Mouse (Mus musculus) WW6 (cell line): Measurements from ENCODE around the gene Olfr807.

Experiments used
- DNase-seq: peaks from one replicate; pipeline ENCODE4 v3.0.0-alpha.2; 2013; ENCODE audit warnings: low read depth, low spot score

The Olfr807 gene

GRCm38 (mm10) chr10:129757693-129758092 is at the start of gene Olfr807:
Olfr807 (minus strand) TSS chr10:129757793.
- no peak for DNase-seq

DNA sequence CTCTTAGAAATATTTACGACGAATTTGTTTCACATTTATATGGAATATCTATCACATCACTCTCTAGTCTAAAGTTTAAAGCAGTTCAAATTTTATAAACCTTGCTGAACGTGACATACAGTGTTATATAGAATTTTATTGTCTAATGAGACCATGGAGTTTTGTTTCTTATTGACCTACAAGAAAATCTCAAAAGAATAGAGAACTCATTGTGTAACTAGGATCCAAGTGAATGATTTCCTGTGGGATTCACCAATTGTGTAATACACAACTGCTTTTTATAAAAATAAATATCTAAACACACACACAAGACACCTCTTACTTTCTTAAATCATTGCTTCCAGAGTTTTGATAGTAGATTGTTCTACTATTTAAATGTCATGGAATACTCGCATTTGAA is 46.7 kb upstream of the Olfr807 start, which contains the start of gene Olfr811:
Gene Olfr811 (minus strand): TSS at position 101 of the 400 bp plus-strand sequence.
- no peak for DNase-seq

DNA sequence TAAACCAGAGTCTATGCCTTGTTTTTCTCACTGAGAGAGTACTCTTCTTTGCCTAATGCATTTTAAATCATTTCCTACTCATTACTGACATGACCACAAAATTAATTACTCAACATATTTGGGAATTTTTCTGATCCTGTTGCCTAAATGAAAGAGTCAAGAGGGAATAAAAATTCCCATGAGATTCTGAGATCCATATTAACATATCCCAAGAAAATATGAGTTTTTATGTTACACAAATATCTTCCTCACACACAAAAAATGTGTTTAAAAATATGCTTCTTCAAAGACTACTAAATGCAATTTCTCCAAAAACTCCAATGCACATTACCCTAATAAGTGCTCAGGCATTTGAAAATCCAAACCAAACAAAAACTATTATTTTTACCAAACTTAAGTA is 37.2 kb upstream of the Olfr807 start, which contains the start of gene Olfr810:
Gene Olfr810 (minus strand): TSS at position 101 of the 400 bp plus-strand sequence.
- no peak for DNase-seq

- no peak for DNase-seq
Observed at GRCm38 (mm10) chr10:129778123-129778522, 20.5 kb upstream of the Olfr807 start.

GRCm38 (mm10) chr10:129774338-129774737 is 16.7 kb upstream of the Olfr807 start, which contains the start of gene Olfr809:
Olfr809 (plus strand) TSS chr10:129774638.
- DNase-seq = no peak

GRCm38 (mm10) chr10:129765182-129765581 is 7.6 kb upstream of the Olfr807 start, which contains the start of gene Olfr808:
Olfr808 (plus strand) TSS chr10:129765482.
- no peak for DNase-seq

DNA sequence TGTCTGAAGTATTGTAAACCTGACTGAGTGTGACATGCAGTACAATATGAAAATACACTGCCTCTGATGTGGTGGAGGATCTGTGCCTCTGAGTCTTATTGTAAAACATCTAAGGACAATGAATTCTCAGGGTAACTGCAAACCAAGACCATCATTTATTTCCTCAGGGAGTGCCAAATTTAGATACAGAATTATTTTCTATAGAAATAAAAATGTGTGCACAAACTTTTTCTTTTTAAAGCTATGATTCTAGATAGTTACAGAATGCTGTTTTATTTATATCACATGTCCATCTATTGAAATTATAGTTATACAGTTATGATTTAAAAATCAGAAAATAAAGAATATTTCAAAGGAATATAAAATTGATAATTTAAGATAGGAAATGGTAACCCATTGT is 15.8 kb downstream of the Olfr807 start, which contains the start of gene Olfr806:
Gene Olfr806 (minus strand): TSS at position 101 of the 400 bp plus-strand sequence.
- DNase-seq = no peak

GRCm38 (mm10) chr10:129729275-129729674 is 28.3 kb downstream of the Olfr807 start, which contains the start of gene Olfr805:
Olfr805 (minus strand) TSS chr10:129729375.
- DNase-seq = no peak
